Mouse (Mus musculus) embryonic facial prominence, embryonic 15.5 days (tissue): ENCODE data around the gene Atxn2. TPM values are rescaled to one million over a fixed set of nuclear protein-coding genes. Genes with fewer than 3 reads are reported as not detected.

Experiments used
- ATAC-seq: fragments of 200-750 bp; cut with Nextera tagmentation; 2 replicates; pipeline ENCODE4 v1.8.0; 2017; ENCODE audit warnings: low read depth, moderate TSS enrichment; ENCODE audit not compliant: insufficient number of reproducible peaks, low FRiP score, low TSS enrichment
- H3K27ac ChIP-seq: fragments of 300-500 bp; sonication (generic); replicated peaks from 2 replicates; pipeline ENCODE4 v1.5.1; 2015; ENCODE audit warnings: mild to moderate bottlenecking, inconsistent platforms
- H3K27me3 ChIP-seq: fragments of 300-500 bp; sonication (generic); 2 replicates; pipeline ENCODE4 v1.6.1; 2015; ENCODE audit warnings: inconsistent platforms
- H3K36me3 ChIP-seq: fragments of 300-500 bp; sonication (generic); 2 replicates; pipeline ENCODE4 v1.6.1; 2015; ENCODE audit warnings: mild to moderate bottlenecking, inconsistent platforms
- H3K4me1 ChIP-seq: fragments of 300-500 bp; sonication (generic); 2 replicates; pipeline ENCODE4 v1.6.1; 2015; ENCODE audit warnings: inconsistent platforms
- H3K4me2 ChIP-seq: fragments of 300-500 bp; sonication (generic); replicated peaks from 2 replicates; pipeline ENCODE4 v1.6.1; 2015; ENCODE audit warnings: mild to moderate bottlenecking, inconsistent platforms
- H3K4me3 ChIP-seq: fragments of 300-500 bp; sonication (generic); replicated peaks from 2 replicates; pipeline ENCODE4 v1.5.1; 2015; ENCODE audit warnings: mild to moderate bottlenecking, inconsistent platforms
- H3K9ac ChIP-seq: fragments of 300-500 bp; sonication (generic); 2 replicates; pipeline ENCODE4 v1.6.1; 2015; ENCODE audit warnings: inconsistent platforms
- H3K9me3 ChIP-seq: fragments of 300-500 bp; sonication (generic); replicated peaks from 2 replicates; pipeline ENCODE4 v1.6.1; 2016; ENCODE audit warnings: inconsistent platforms
- WGBS: fragments of 180-500 bp; shearing (Covaris S2); methylation state at CpG from one replicate; pipeline ENCODE4 v1.1.7; 2015; 5-methylcytosine and 5-hydroxymethylcytosine counted together
- polyA plus RNA-seq: library from polyadenylated mRNA; unstranded; fragments of >200 nt; fragmentation: Nextera tagmentation; extraction: Ambion mirVana; gene quantifications from 2 replicates; pipeline ENCODE4 v1.2.1, GENCODE M21; 2015

Gene Atxn2
- polyA plus RNA-seq, 1 experiment from 2014 or later = 60.5 TPM

DNA sequence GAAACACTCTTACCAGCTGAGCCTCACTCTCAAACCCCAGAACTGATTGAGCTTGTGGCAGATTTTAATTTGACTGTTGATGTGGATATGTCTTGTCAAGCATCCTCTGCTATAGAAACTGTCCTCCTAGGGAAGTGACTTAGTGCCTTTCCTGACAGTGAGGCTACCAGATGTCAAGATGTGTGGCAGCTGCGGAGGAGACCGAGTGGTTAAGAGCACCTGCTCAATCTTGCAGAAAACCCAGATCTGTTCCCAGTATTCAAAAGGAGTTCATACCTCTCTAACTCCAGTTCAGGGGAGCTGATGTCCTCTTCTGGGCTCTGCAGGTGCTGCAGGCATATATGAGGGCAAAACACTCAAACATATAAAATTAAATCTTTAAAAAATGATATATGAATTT, 53.9 kb downstream of the Atxn2 start:
- ATAC-seq = no peak
- H3K9ac ChIP-seq = no peak overlapping the region
- no peaks in the 10 kb centered on the region for H3K4me1 ChIP-seq
- WGBS = 80% methylated on average over 2 of the region's 2 CpGs
- H3K27ac ChIP-seq = no peak overlapping the region
- peaks cover 19% of the 10 kb centered on the region; the same call in 1 of the 2 replicates for H3K36me3 ChIP-seq
- no peak overlapping the region for H3K4me2 ChIP-seq
- H3K9me3 ChIP-seq = no peaks in the 10 kb centered on the region
- H3K4me3 ChIP-seq = no peak overlapping the region
- no peaks in the 10 kb centered on the region for H3K27me3 ChIP-seq

DNA sequence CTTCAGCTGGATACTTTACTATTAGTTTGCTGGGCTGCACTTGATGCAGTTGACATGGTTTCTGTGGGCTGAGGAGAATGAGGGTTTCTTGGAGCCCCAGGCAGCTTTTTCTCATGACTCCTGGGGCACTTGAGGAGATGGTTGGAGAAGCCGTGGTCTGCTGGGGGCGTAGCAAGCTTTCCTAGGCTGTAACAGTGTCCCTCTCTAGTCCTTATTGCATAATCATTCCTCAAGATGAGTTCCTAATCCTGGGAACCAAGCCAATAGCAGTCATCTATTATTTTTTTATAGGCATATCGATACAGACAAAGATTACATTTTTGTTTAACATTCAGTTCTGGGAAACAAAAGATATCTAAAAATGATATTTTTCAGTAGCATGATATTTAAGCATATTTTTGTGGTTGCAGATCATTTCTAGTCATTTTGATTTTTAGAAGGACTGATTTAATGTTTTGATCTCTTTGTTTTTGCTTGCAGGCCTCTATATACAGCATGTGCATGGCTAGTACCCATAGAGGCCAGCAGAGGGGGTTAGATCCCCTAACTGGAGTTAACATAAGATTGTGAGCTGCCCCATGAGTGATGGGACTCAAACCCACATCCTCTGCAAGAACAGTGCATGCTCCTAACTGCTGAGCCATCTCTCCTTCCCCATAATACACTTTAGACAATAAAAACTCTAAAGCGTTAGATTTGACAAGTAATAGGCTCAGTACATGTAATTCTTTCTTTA, 55.1 kb downstream of the Atxn2 start:
- Histone ChIP-seq H3K27me3 (no peaks in the 10 kb centered on the region), H3K36me3 (peaks cover 20% of the 10 kb centered on the region; the same call in 1 of the 2 replicates), H3K9ac (no peak overlapping the region), H3K4me1 (no peaks in the 10 kb centered on the region), H3K27ac (no peak overlapping the region), H3K9me3 (no peaks in the 10 kb centered on the region), H3K4me2 (no peak overlapping the region), H3K4me3 (no peak overlapping the region)
- WGBS = 73% methylated on average over 4 of the region's 4 CpGs
- no peak for ATAC-seq

DNA sequence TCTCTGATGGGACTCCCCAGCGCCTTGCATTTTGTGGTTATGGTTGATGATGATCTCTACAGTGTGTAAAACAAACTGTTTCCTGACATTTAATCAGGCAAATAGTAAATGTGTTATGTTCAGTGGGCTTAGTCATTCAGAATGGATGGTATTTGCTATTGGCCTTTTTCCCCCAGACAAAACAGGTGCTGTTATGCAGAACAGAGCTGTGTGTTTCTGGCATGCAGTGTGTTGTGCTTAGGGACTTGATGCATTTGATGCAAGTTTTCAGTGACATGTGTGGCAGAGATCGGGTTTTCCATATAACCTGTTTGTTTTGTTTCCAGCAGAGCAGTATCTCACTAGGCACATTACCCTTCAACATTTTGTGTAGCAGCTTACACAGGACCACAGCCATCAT, 56.4 kb downstream of the Atxn2 start:
- Histone ChIP-seq H3K36me3 (peaks cover 27% of the 10 kb centered on the region), H3K27me3 (no peaks in the 10 kb centered on the region), H3K9me3 (no peaks in the 10 kb centered on the region), H3K4me1 (no peaks in the 10 kb centered on the region), H3K9ac (no peak overlapping the region), H3K4me3 (no peak overlapping the region), H3K27ac (no peak overlapping the region), H3K4me2 (no peak overlapping the region)
- 79% methylated on average over 2 of the region's 2 CpGs for WGBS
- no peak for ATAC-seq

DNA sequence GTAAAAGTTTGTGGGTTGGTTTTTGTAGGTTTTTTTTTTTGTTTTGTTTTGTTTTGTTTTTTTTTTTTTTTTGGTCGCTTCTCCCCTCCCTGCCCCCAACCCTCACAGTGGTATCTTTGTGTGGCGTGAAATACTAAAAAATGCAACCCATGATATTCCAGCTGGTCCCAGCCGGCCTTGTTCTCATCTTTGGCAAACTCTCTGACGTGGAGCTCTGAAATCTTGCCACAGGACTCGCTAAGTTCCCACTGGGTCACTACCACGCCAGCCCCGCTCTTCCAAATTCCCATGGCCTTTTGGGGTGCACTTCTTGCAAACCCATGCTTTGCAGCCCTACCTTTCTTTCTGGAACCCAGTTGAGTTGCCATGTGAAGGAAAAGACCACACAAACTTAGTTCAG, 58.7 kb downstream of the Atxn2 start:
- Histone ChIP-seq H3K4me1 (no peaks in the 10 kb centered on the region), H3K9ac (no peak overlapping the region), H3K9me3 (no peaks in the 10 kb centered on the region), H3K4me3 (no peak overlapping the region), H3K27ac (no peak overlapping the region), H3K27me3 (no peaks in the 10 kb centered on the region), H3K36me3 (peaks cover 41% of the 10 kb centered on the region), H3K4me2 (no peak overlapping the region)
- no peak for ATAC-seq
- 82% methylated on average over 7 of the region's 7 CpGs for WGBS

DNA sequence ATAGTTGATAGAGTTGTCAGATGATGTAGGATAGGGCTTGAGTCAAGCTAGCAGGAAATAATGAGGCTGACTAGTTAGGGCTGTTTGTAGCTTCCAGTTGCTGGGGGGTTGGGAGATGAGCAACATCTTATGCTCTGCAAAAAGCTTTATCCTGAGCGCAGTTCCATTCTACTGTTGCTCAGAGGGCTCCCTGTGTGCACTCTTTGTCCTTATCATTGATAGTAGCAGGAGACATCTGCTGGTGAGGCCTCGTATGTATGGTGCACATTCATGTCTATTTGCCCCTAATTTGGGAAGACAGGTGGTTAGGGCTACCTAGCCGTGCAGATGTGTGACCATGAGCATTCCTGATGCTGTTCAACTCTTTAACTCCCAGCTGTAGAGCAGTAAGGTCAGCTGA, 60.5 kb downstream of the Atxn2 start:
- H3K4me1 ChIP-seq = no peaks in the 10 kb centered on the region
- no peaks in the 10 kb centered on the region for H3K27me3 ChIP-seq
- ATAC-seq = no peak
- H3K9me3 ChIP-seq = no peaks in the 10 kb centered on the region
- no peak overlapping the region for H3K4me2 ChIP-seq
- H3K4me3 ChIP-seq = no peak overlapping the region
- no peak overlapping the region for H3K27ac ChIP-seq
- H3K9ac ChIP-seq = no peak overlapping the region
- WGBS = 86% methylated on average over 3 of the region's 3 CpGs
- H3K36me3 ChIP-seq = peaks cover 42% of the 10 kb centered on the region

DNA sequence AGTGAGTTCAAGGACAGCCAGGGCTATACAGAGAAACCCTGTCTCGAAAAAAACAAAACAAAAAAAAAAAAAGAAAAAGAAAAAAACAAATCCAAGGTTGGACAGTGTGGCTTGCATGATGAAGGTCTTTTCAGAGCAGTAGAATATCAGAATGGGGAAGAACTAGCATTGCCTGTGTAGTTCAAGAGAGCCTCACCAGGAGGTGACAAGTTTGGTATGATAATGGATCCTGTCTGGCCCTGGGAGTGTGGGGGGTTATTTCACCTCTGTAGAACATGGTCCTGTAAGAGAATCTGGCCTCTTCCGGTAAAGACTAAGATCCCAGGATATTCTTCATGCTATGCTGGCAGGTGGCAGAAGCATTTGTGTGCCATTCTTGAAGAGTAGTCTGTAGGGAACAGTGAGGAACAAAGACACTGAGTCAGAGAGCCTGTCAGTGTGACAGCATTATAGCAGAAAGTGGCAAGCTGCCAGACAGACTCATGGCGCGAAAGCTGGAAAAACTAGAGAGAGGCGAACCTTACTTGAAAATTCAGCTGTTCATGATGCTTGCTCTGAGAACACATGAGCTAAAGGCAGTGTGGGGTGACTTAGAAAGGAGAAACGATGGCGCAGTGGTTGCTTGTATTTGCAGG, 67.5 kb downstream of the Atxn2 start:
- Histone ChIP-seq H3K9ac (no peak overlapping the region), H3K27me3 (no peaks in the 10 kb centered on the region), H3K4me1 (no peaks in the 10 kb centered on the region), H3K36me3 (peaks cover 56% of the 10 kb centered on the region), H3K4me3 (no peak overlapping the region), H3K4me2 (no peak overlapping the region), H3K27ac (no peak overlapping the region), H3K9me3 (no peaks in the 10 kb centered on the region)
- ATAC-seq = no peak
- 63% methylated on average over 7 of the region's 7 CpGs for WGBS

DNA sequence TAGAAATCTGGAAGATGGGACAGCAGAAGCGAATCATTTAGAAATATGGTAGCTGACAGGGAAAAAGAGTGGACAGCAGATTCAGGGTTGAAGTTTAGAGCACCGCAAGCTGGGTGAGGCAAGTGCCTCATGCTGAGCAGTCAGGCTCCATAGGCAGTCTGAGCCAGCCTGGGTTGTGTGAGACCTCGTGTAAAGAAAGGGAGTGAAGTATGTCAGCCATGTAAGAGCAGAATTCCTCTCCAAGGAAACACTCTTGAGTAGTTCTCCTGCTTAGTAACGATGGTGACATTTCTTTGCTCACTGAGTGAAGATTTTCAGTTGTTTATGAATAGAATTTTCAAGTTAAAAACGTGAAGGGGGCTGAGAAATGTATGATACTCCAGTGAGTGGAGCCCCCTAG, 69.0 kb downstream of the Atxn2 start:
- Histone ChIP-seq H3K9me3 (no peaks in the 10 kb centered on the region), H3K9ac (no peak overlapping the region), H3K27ac (no peak overlapping the region), H3K4me2 (no peak overlapping the region), H3K4me3 (no peak overlapping the region), H3K27me3 (no peaks in the 10 kb centered on the region), H3K4me1 (no peaks in the 10 kb centered on the region), H3K36me3 (peaks cover 62% of the 10 kb centered on the region)
- no peak for ATAC-seq
- 82% methylated on average over 5 of the region's 5 CpGs for WGBS

DNA sequence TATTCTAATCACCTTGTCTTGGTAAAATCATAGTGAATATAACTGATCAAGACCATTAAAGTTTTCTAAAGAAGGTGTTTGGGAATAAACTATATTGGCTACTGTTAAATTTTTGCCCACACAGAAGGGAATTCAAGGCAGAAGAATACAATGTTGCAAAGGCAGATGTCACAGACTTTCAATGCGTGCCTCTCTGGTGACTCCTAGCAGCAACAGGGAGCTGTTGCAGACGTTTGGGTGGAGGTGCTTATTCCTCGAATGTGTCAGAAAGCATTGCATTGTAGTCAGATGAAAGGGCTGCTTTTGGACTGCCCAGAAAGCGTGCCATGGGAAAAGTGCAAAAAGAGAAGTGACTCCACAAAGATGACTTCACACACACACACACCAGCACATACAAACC, 71.3 kb downstream of the Atxn2 start:
- 63% methylated on average over 4 of the region's 4 CpGs for WGBS
- Histone ChIP-seq H3K36me3 (peaks cover 72% of the 10 kb centered on the region), H3K4me3 (no peak overlapping the region), H3K27me3 (no peaks in the 10 kb centered on the region), H3K4me2 (no peak overlapping the region), H3K27ac (no peak overlapping the region), H3K9ac (no peak overlapping the region), H3K4me1 (no peaks in the 10 kb centered on the region), H3K9me3 (no peaks in the 10 kb centered on the region)
- no peak for ATAC-seq

DNA sequence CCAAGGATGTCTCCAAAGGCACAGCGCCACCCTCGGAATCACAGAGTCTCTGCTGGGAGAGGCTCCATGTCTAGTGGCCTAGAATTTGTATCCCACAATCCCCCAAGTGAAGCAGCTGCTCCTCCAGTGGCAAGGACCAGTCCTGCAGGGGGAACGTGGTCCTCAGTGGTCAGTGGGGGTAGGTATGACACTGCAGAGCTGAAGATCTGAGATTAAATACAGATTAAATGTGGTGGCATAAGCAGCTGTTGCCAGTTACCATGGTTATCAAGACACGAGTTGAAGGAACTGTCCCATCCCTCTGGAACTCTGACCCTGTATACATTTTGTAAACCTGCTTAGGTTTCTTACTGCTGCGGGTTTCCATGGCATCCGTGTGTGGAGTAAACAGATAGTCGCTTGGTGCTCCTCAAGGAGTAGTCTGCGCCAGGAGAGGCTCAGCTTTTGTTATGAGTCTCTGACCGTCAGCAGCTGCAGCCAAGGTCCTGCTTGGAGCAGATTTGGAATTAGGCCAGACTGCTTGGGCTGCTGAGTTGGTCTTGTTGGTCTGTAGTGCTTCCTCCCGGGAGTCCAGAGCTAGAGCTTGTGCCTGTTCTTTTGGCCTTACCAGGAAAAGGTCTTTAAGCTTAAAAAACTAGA, 72.8 kb downstream of the Atxn2 start:
- Histone ChIP-seq H3K4me3 (no peak overlapping the region), H3K9me3 (no peaks in the 10 kb centered on the region), H3K4me1 (no peaks in the 10 kb centered on the region), H3K9ac (no peak overlapping the region), H3K27ac (no peak overlapping the region), H3K36me3 (peaks cover 66% of the 10 kb centered on the region), H3K27me3 (no peaks in the 10 kb centered on the region), H3K4me2 (no peak overlapping the region)
- 69% methylated on average over 10 of the region's 10 CpGs for WGBS
- ATAC-seq = peak; percentile 15; the same call in 1 of the 2 replicates

DNA sequence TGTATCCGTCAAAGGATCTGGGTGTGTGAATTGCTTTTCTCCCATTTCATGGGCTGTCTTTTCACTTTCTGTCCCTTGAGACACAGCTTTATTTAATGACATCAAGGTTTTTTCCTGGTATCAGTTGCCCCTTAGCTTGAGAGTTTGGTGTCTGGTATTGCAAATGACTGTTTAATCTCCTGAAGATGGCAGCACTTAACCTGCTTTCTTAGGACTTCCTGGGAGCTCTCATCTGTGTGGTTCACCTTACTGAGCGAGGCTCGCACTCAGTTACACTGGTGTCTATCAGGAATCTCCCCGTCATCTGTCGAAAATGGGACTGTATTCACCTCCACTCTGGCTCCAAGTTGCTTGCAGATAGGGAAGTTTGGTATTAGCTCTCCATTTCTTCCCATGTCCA, 79.9 kb downstream of the Atxn2 start:
- no peak overlapping the region for H3K27ac ChIP-seq
- no peak overlapping the region for H3K4me3 ChIP-seq
- peaks cover 56% of the 10 kb centered on the region for H3K36me3 ChIP-seq
- no peak overlapping the region for H3K4me2 ChIP-seq
- no peaks in the 10 kb centered on the region for H3K4me1 ChIP-seq
- H3K27me3 ChIP-seq = no peaks in the 10 kb centered on the region
- no peak overlapping the region for H3K9ac ChIP-seq
- no peaks in the 10 kb centered on the region for H3K9me3 ChIP-seq
- 87% methylated on average over 5 of the region's 5 CpGs for WGBS
- no peak for ATAC-seq

DNA sequence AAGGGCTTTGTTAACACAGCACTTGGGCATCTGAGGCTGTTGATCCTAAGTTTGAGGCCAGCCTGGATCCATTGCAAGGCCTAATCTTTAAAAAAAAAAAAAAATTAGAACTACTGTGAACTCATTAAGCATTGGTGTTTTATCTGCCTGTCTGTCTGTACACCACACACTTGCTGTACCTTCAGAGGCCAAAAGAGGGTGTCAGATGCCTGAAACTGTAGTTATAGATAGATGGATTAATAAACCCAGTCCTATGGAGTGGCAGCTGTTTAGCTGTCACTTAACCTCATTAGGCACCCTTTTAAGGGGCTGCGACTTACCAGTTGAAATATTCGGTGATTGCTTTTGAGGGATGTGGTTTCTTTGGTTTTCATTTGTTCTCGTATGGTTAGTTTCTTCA, 84.7 kb downstream of the Atxn2 start:
- Histone ChIP-seq H3K36me3 (peaks cover 64% of the 10 kb centered on the region), H3K27ac (no peak overlapping the region), H3K9ac (no peak overlapping the region), H3K4me2 (no peak overlapping the region), H3K4me3 (no peak overlapping the region), H3K9me3 (no peaks in the 10 kb centered on the region), H3K4me1 (no peaks in the 10 kb centered on the region), H3K27me3 (no peaks in the 10 kb centered on the region)
- 76% methylated on average over 3 of the region's 3 CpGs for WGBS
- ATAC-seq = no peak
